Mouse (Mus musculus): ENCODE measurements at regions not wholly inside any gene's neighbourhood (a gene's known extent, or its start where the extent isn't known, plus 50 kb on each side); places are given as distances from the start of the nearest gene placed in this dataset.

GRCm38 (mm10) chr12:68618337-68618736, 540.6 kb downstream of the Rps29 start:
- TF ChIP-seq CTCF (IDR thresholded peaks at IDR 0.05; ENCODE audit: low read depth): no peak
- Histone ChIP-seq H3K27me3 (replicated peaks; ENCODE audit: control insufficient read depth, insufficient read depth, low read length) (no peaks in the 10 kb centered on the region), H3K27ac (ENCODE audit: low read depth, low read length) (no peak overlapping the region), H3K4me2 (replicated peaks; ENCODE audit: low read depth) (no peak overlapping the region), H3K4me3 (ENCODE audit: low read depth, low read length) (no peak overlapping the region), H3K9ac (ENCODE audit: low read depth, low read length) (no peak overlapping the region), H3K4me1 (replicated peaks; ENCODE audit: control insufficient read depth, insufficient read depth, low read length) (no peaks in the 10 kb centered on the region), H3K9me3 (ENCODE audit: control insufficient read depth) (no peaks in the 10 kb centered on the region), H3K36me3 (ENCODE audit: control insufficient read depth, insufficient read depth) (no peaks in the 10 kb centered on the region)
- ATAC-seq: no peak
- WGBS: 71% methylated on average over 2 of the region's 2 CpGs

GRCm38 (mm10) chr12:68605417-68606000, 553.5 kb downstream of the Rps29 start:
- H3K9me3 ChIP-seq (ENCODE audit: control insufficient read depth): no peaks in the 10 kb centered on the region
- no peaks in the 10 kb centered on the region for H3K36me3 ChIP-seq (ENCODE audit: control insufficient read depth, insufficient read depth)
- H3K27me3 ChIP-seq (replicated peaks; ENCODE audit: control insufficient read depth, insufficient read depth, low read length): no peaks in the 10 kb centered on the region
- WGBS: 84% methylated on average over 10 of the region's 10 CpGs
- no peak overlapping the region for H3K4me2 ChIP-seq (replicated peaks; ENCODE audit: low read depth)
- no peak overlapping the region for H3K4me3 ChIP-seq (ENCODE audit: low read depth, low read length)
- no peak for ATAC-seq
- H3K27ac ChIP-seq (ENCODE audit: low read depth, low read length): no peak overlapping the region
- H3K9ac ChIP-seq (ENCODE audit: low read depth, low read length): no peak overlapping the region
- H3K4me1 ChIP-seq (replicated peaks; ENCODE audit: control insufficient read depth, insufficient read depth, low read length): no peaks in the 10 kb centered on the region
- TF ChIP-seq CTCF (IDR thresholded peaks at IDR 0.05; ENCODE audit: low read depth): no peak

GRCm38 (mm10) chr12:68604524-68605299, 554.3 kb downstream of the Rps29 start:
- no peaks in the 10 kb centered on the region for H3K4me1 ChIP-seq (replicated peaks; ENCODE audit: control insufficient read depth, insufficient read depth, low read length)
- WGBS: 75% methylated on average over 5 of the region's 5 CpGs
- ATAC-seq: no peak

GRCm38 (mm10) chr12:68602682-68603081, 556.3 kb downstream of the Rps29 start:
- TF ChIP-seq CTCF (IDR thresholded peaks at IDR 0.05; ENCODE audit: low read depth): no peak
- no peaks in the 10 kb centered on the region for H3K9me3 ChIP-seq (ENCODE audit: control insufficient read depth)
- H3K9ac ChIP-seq (ENCODE audit: low read depth, low read length): no peak overlapping the region
- no peak overlapping the region for H3K4me3 ChIP-seq (ENCODE audit: low read depth, low read length)
- H3K27me3 ChIP-seq (replicated peaks; ENCODE audit: control insufficient read depth, insufficient read depth, low read length): no peaks in the 10 kb centered on the region
- no peaks in the 10 kb centered on the region for H3K36me3 ChIP-seq (ENCODE audit: control insufficient read depth, insufficient read depth)
- WGBS: 74% methylated on average over 4 of the region's 4 CpGs
- no peaks in the 10 kb centered on the region for H3K4me1 ChIP-seq (replicated peaks; ENCODE audit: control insufficient read depth, insufficient read depth, low read length)
- H3K27ac ChIP-seq (ENCODE audit: low read depth, low read length): no peak overlapping the region
- ATAC-seq: no peak
- H3K4me2 ChIP-seq (replicated peaks; ENCODE audit: low read depth): no peak overlapping the region

More at GRCm38 (mm10) chr12:68604524-68605299, 554.3 kb downstream of the Rps29 start:
- H3K9ac ChIP-seq (ENCODE audit: low read depth, low read length): no peak overlapping the region
- H3K27me3 ChIP-seq (replicated peaks; ENCODE audit: control insufficient read depth, insufficient read depth, low read length): no peaks in the 10 kb centered on the region
- H3K9me3 ChIP-seq (ENCODE audit: control insufficient read depth): no peaks in the 10 kb centered on the region
- H3K36me3 ChIP-seq (ENCODE audit: control insufficient read depth, insufficient read depth): no peaks in the 10 kb centered on the region
- TF ChIP-seq CTCF (IDR thresholded peaks at IDR 0.05; ENCODE audit: low read depth): no peak
- no peak overlapping the region for H3K4me2 ChIP-seq (replicated peaks; ENCODE audit: low read depth)
- H3K27ac ChIP-seq (ENCODE audit: low read depth, low read length): no peak overlapping the region
- no peak overlapping the region for H3K4me3 ChIP-seq (ENCODE audit: low read depth, low read length)

GRCm38 (mm10) chr12:68601366-68601765, 557.6 kb downstream of the Rps29 start:
- Histone ChIP-seq H3K4me3 (ENCODE audit: low read depth, low read length) (no peak overlapping the region), H3K4me1 (replicated peaks; ENCODE audit: control insufficient read depth, insufficient read depth, low read length) (no peaks in the 10 kb centered on the region)
- TF ChIP-seq CTCF (IDR thresholded peaks at IDR 0.05; ENCODE audit: low read depth): no peak

GRCm38 (mm10) chr12:68599681-68600596, 559.0 kb downstream of the Rps29 start:
- Histone ChIP-seq H3K4me1 (replicated peaks; ENCODE audit: control insufficient read depth, insufficient read depth, low read length) (no peaks in the 10 kb centered on the region), H3K4me2 (replicated peaks; ENCODE audit: low read depth) (no peak overlapping the region), H3K27ac (ENCODE audit: low read depth, low read length) (no peak overlapping the region), H3K9me3 (ENCODE audit: control insufficient read depth) (no peaks in the 10 kb centered on the region), H3K27me3 (replicated peaks; ENCODE audit: control insufficient read depth, insufficient read depth, low read length) (no peaks in the 10 kb centered on the region), H3K36me3 (ENCODE audit: control insufficient read depth, insufficient read depth) (no peaks in the 10 kb centered on the region), H3K4me3 (ENCODE audit: low read depth, low read length) (no peak overlapping the region), H3K9ac (ENCODE audit: low read depth, low read length) (no peak overlapping the region)
- 50% methylated on average over 7 of the region's 7 CpGs for WGBS
- no peak for ATAC-seq
- TF ChIP-seq CTCF (IDR thresholded peaks at IDR 0.05; ENCODE audit: low read depth): no peak

More at GRCm38 (mm10) chr12:68601366-68601765, 557.6 kb downstream of the Rps29 start:
- Histone ChIP-seq H3K9ac (ENCODE audit: low read depth, low read length) (no peak overlapping the region), H3K9me3 (ENCODE audit: control insufficient read depth) (no peaks in the 10 kb centered on the region), H3K27me3 (replicated peaks; ENCODE audit: control insufficient read depth, insufficient read depth, low read length) (no peaks in the 10 kb centered on the region), H3K27ac (ENCODE audit: low read depth, low read length) (no peak overlapping the region), H3K36me3 (ENCODE audit: control insufficient read depth, insufficient read depth) (no peaks in the 10 kb centered on the region), H3K4me2 (replicated peaks; ENCODE audit: low read depth) (no peak overlapping the region)
- ATAC-seq: no peak

Data from intestine, postnatal 0 days (tissue).